8 mouse cellular contexts compared by ENCODE assay signal in the genomic region with DNA sequence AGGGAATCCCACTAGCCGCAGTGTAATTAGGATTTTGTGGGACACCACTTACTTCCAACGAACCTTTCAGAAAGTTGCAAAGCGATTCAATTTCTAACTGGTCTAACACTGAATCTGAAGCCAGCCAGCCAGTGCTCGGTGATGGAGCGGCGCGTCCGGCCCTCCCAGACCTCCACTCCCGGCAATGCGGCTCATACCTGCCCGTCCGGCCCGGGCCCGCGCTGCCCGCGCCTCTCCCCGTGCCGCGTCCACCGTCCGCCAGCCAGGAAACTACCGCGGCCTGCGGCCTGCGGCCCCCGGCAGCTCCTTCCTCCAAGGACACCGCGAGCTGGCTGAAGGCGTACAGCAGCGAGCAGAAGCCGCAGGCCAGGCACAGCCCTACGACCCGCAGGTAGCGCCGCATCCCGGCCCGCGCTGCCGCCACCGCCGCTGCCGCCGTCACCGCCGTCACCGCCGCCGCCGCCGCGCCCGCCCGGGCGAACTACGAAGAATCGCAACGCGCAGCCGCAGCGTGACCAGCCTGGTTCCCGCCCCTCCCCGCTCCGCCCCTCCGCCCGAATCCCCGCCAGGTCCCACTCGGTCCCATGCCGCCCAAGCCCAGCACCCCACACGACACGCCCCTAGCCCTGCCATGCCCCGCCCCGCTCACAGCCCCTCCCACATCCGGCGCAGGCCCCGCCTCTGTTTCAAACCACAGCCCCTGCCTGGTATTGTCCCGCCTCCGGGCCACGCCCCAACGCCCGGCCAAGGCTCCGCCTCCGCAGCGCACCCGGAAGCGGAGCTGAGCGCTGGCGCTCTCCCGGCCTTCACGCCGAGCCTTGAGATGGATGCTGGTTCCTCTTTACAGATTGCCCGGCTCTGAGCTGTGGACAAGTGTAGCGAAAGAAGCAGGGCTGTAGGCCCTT. TPM values are rescaled to one million over a fixed set of nuclear protein-coding genes. Genes with fewer than 3 reads are reported as not detected.
A peak's percentile ranks its signal among the peaks of the same experiment; 100 is the strongest.
DNase-seq lines count a peak whose midpoint lies in the region; ATAC-seq and TF ChIP-seq lines count a peak whose summit lies in the region.

TSS of gene Gxylt1 (minus strand) at position 501 of the 905 bp plus-strand sequence.

- peak within 1 kb of the TSS; percentile 86 for H3K27ac ChIP-seq in bone marrow macrophage, adult 2 months (ENCODE audit: insufficient read depth, low read depth, low read length)
- peak within 1 kb of the TSS; percentile 71 for H3K27ac ChIP-seq in embryonic fibroblast, embryonic 13.5 days (ENCODE audit: insufficient read depth, low read length)
- peak within 1 kb of the TSS; percentile 84 for H3K27ac ChIP-seq in kidney, embryonic 14.5 days (ENCODE audit: low read depth, low read length)
- H3K27ac ChIP-seq in limb, embryonic 15.5 days, result peak within 1 kb of the TSS; percentile 94

- peak within 1 kb of the TSS; percentile 83 for H3K9ac ChIP-seq in kidney, embryonic 14.5 days (ENCODE audit: low read depth, low read length)
- H3K9ac ChIP-seq in limb, embryonic 15.5 days, result peak within 1 kb of the TSS; percentile 81

- peaks cover 4% of the 10 kb centered on the region; the same call in 1 of the 2 replicates for H3K36me3 ChIP-seq in kidney, embryonic 14.5 days (ENCODE audit: control insufficient read depth, insufficient read depth, low read length)
- peaks cover 7% of the 10 kb centered on the region; the same call in 1 of the 2 replicates for H3K36me3 ChIP-seq in limb, embryonic 15.5 days

- H3K9me3 ChIP-seq in kidney, embryonic 14.5 days (ENCODE audit: control insufficient read depth, low read length), result no peaks in the 10 kb centered on the region
- no peaks in the 10 kb centered on the region for H3K9me3 ChIP-seq in limb, embryonic 15.5 days

- ATAC-seq in kidney, embryonic 14.5 days (ENCODE audit: low FRiP score, low TSS enrichment), result peak; percentile 98
- ATAC-seq in limb, embryonic 15.5 days (ENCODE audit: insufficient number of reproducible peaks, low FRiP score, low TSS enrichment, low read depth), result peak; percentile 99

- TF ChIP-seq POLR2A in bone marrow macrophage, adult 2 months (IDR thresholded peaks at IDR 0.05; ENCODE audit: borderline replicate concordance, low read depth, low read length), result peak; percentile 38; the same call in 1 of the 2 replicates
- TF ChIP-seq POLR2A in embryonic fibroblast, embryonic 13.5 days (IDR thresholded peaks at IDR 0.05; ENCODE audit: low read depth, low read length), result peak; percentile 89

- peak within 1 kb of the TSS; percentile 84 for H3K4me3 ChIP-seq in bone marrow macrophage, adult 2 months (ENCODE audit: insufficient read depth, low read length)
- H3K4me3 ChIP-seq in embryonic fibroblast, embryonic 13.5 days (ENCODE audit: insufficient read depth, low read length), result peak within 1 kb of the TSS; percentile 97
- peak within 1 kb of the TSS; percentile 78 for H3K4me3 ChIP-seq in kidney, embryonic 14.5 days (ENCODE audit: low read length)
- H3K4me3 ChIP-seq in limb, embryonic 15.5 days, result peak within 1 kb of the TSS; percentile 77

- H3K27me3 ChIP-seq in kidney, embryonic 14.5 days (ENCODE audit: control insufficient read depth, insufficient read depth, low read length), result no peaks in the 10 kb centered on the region
- H3K27me3 ChIP-seq in limb, embryonic 15.5 days, result no peaks in the 10 kb centered on the region

- H3K4me1 ChIP-seq in bone marrow macrophage, adult 2 months (ENCODE audit: control insufficient read depth, insufficient read depth, low read length), result peaks cover 38% of the 10 kb centered on the region
- peaks cover 8% of the 10 kb centered on the region for H3K4me1 ChIP-seq in embryonic fibroblast, embryonic 13.5 days (ENCODE audit: control insufficient read depth, insufficient read depth, low read length)
- H3K4me1 ChIP-seq in kidney, embryonic 14.5 days (ENCODE audit: control insufficient read depth, insufficient read depth, low read length), result peaks cover 9% of the 10 kb centered on the region; the same call in 1 of the 2 replicates
- H3K4me1 ChIP-seq in limb, embryonic 15.5 days, result peaks cover 28% of the 10 kb centered on the region

- DNase-seq in A20 (ENCODE audit: low read depth, low spot score), result peak; percentile 98
- peak; percentile 99 to 100 for DNase-seq in heart, adult 9 months (ENCODE audit: low spot score in 2 of 2)
- DNase-seq in monocyte, adult 2 months (ENCODE audit: low read depth in 1 of 2, low spot score in 2 of 2), result peak; percentile 99 to 100
- peak; percentile 99 for DNase-seq in spleen, postnatal 36 days (ENCODE audit: low spot score in 2 of 2)

- H3K4me2 ChIP-seq in kidney, embryonic 14.5 days (replicated peaks; ENCODE audit: low read depth, low read length), result peak within 1 kb of the TSS; percentile 88
- H3K4me2 ChIP-seq in limb, embryonic 15.5 days, result peak within 1 kb of the TSS; percentile 91

- WGBS in kidney, embryonic 14.5 days, result under 1% methylated on average over 82 of the region's 93 CpGs
- WGBS in limb, embryonic 15.5 days, result 0% methylated on average over 60 of the region's 93 CpGs

- no peak for TF ChIP-seq CTCF in bone marrow macrophage, adult 2 months (IDR thresholded peaks at IDR 0.05; ENCODE audit: low read depth, low read length)
- no peak for TF ChIP-seq CTCF in embryonic fibroblast, embryonic 13.5 days (IDR thresholded peaks at IDR 0.05; ENCODE audit: borderline replicate concordance, insufficient read depth, low read length)

RNA-seq across cellular contexts. Expression of gene Gxylt1, which starts in this region (rescaled TPM):
- 23.7 and 24.2 TPM in 2 replicates for polyA plus RNA-seq in bone marrow macrophage, adult 2 months (2012; ENCODE audit: insufficient read depth, insufficient read length, missing spikeins)
- polyA plus RNA-seq in embryonic fibroblast, embryonic 13.5 days (2011; ENCODE audit: insufficient read length, low read depth, missing spikeins), result 19.2 and 22.0 TPM in 2 replicates
- 12.7 and 21.6 TPM in 2 replicates for polyA plus RNA-seq in kidney, embryonic 14.5 days (2014; fragmentation: Nextera tagmentation; extraction: Ambion mirVana)
- polyA plus RNA-seq in limb, embryonic 15.5 days (2015; fragmentation: Nextera tagmentation; extraction: Ambion mirVana), result 10.9 and 13.6 TPM in 2 replicates

Comparison
In these comparisons a context has a peak if more than half of its experiments do, and no peak if none do; other contexts are left out.
1. Peak in every context shown above with its lines: DNase-seq, ATAC-seq, H3K4me3 ChIP-seq and H3K27ac ChIP-seq.